Mouse (Mus musculus): ENCODE data around the gene Fam107b. TPM values are rescaled to one million over a fixed set of nuclear protein-coding genes. Genes with fewer than 3 reads are reported as not detected.
A peak's percentile ranks its signal among the peaks of the same experiment; 100 is the strongest.

Gene Fam107b
- total RNA-seq, 1 experiment from 2014 or later: 624 TPM

DNA sequence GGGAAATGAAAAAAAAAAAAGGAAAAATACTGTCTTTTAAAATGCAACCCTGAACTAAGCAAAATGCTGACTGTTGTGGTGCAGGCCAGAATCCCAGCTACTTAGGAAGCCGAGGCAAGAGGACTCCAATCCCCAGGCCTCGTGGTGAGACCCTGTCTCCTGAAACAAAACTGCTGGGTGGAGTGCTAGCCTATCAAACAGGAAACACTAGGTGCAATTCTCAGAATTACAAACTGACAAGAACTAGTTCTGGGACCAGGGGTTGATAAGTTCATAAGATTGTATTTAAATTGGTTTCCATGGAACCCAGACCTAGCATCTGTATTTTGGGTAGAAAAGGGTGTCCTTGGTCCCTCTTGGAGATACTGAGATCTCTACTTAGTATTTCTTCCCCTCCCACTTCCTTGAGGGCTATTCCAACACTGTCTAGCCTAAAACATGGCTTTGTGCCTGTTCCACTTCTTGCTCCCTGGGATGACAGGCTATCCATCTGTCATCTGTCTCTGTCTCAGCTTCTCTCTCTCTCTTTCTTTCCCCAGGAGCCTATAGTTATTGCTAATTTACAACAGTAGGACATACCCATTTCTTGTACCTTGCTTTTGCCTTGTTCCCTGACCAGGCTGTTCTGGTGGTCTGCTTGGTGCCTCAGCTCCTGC, 24.5 kb downstream of the Fam107b start:
- peak in 1 of 2 experiments; percentile 36; a peak in 1 of 4 replicates for ATAC-seq (replicated peaks in 1 of 2; ENCODE audit: insufficient read depth in 1 of 2, low FRiP score in 2 of 2, low TSS enrichment in 1 of 2, low read depth in 1 of 2, poor library complexity in 2 of 2, severe bottlenecking in 2 of 2)

DNA sequence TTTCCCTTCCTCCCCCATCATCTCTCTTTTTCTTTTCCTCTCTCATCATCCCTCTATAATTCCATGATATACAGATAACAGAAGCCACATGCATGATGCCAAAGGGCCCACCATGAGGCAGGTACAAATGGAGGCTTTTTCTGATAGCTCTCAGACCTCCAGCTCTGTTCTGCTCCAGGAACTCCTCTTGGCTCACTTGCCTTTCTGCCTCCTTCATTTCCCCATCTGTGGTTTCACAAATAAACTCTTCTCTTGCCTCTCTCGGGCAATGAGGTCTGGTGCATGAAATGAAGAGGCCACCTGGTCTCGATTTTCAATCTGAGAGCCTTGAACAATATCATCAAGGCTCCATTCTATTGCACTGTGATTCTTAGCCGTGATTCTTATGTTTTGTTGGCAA, 30.1 kb downstream of the Fam107b start:
- no peak for ATAC-seq (replicated peaks in 1 of 2; ENCODE audit: insufficient read depth in 1 of 2, low FRiP score in 2 of 2, low TSS enrichment in 1 of 2, low read depth in 1 of 2, poor library complexity in 2 of 2, severe bottlenecking in 2 of 2)

DNA sequence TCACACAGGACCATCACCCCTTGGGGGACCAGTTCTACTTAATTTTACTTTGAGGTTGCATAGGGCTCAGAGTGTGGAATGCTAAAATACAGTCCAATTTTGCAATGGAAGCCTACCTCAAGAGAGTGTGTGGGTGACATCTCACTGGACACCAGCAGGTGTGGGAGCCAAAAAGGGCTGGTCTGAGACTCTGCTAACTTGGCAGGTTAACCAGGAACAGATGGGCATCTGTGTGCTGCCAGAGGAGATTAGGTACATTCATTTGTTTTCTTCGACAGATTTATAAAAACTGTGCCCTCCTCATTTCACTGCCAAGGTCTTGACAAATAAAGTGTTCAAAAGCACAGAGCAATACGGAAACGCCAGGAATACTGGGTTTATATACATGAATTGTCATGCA, 32.3 kb downstream of the Fam107b start:
- ATAC-seq (replicated peaks in 1 of 2; ENCODE audit: insufficient read depth in 1 of 2, low FRiP score in 2 of 2, low TSS enrichment in 1 of 2, low read depth in 1 of 2, poor library complexity in 2 of 2, severe bottlenecking in 2 of 2): no peak

DNA sequence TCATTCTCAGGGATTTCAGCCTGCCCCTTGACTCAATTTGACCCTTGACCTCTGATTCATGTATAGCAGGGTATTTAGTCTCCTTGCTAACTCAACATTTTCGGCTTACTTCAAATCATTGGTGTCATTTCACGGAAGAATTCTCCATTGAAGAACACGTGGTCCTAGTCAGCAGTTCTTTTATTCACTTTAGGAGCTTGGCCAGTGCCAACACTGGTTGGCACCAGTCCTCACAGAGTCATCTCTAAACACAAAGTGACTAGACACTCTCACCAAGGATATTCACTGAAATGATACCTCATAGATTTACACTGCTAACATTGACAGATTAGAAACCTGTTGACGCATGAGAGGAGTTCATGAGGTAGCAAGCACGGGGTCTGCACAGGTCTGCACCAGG, 32.9 kb downstream of the Fam107b start:
- ATAC-seq (replicated peaks in 1 of 2; ENCODE audit: insufficient read depth in 1 of 2, low FRiP score in 2 of 2, low TSS enrichment in 1 of 2, low read depth in 1 of 2, poor library complexity in 2 of 2, severe bottlenecking in 2 of 2): no peak

DNA sequence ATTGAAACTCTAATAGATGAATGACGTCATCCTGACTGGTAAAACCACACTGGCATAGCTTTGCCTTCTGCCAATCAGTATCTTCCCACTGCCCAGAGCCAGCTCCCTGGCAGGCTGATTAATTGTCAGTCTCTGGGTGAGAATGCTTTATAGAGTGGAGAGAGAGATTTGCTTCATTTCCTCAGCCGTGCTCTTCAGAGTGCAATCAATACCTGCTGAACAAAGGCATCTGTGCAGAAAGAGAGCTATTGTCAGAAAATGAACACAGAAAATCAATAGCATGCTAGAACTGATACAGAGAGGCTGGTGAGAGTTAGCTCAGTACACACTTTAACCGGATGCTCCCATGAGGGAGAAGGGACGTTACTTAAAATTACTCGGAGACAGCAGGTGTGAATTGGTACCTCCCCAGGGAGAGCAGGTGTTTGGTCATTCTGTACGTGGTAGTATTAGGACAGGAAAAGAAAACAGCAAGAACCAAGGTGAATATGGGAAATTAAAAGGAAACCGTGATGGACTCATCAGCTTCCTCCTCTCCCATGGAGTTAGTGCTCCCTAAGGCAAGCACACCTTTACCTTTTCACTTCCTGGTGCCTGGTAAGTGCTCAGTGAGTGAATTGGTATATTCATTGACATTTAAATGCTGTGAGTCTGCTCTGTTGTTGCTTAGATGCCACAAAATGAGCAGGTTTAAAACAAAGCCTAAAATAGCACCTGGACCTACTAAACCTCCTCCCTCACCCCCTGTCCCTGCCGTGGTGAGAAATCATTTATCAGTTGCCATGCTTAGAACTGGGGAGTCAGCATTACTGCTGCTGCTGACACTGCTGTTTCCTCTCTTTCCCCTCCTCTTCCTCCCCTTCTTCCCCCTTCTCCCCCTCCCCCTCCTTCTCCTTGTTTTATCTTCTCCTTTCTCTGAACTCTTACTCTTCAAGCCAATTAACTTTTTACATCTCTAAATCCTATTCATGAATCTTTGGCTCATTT, 38.9 kb downstream of the Fam107b start:
- ATAC-seq (replicated peaks in 1 of 2; ENCODE audit: insufficient read depth in 1 of 2, low FRiP score in 2 of 2, low TSS enrichment in 1 of 2, low read depth in 1 of 2, poor library complexity in 2 of 2, severe bottlenecking in 2 of 2): no peak

DNA sequence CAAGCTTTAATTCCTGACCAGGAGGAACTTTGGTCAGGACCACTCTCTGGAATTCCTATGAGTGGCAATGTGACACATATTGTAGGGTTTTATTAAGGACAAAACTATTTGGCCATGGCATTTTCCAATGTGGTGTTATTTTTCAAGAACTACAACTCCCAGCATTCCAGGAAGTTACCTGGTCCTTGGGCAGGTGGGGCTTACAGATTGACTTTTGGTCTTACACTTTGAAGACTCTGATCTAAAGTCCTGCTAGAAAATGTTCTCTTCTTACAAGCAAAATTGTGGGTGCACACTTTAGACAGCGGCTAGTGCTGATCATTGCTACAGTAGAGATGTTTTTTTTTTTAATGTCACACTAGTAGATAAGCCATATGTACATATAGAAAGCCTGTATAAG, 48.2 kb downstream of the Fam107b start:
- no peak for ATAC-seq (replicated peaks in 1 of 2; ENCODE audit: insufficient read depth in 1 of 2, low FRiP score in 2 of 2, low TSS enrichment in 1 of 2, low read depth in 1 of 2, poor library complexity in 2 of 2, severe bottlenecking in 2 of 2)

DNA sequence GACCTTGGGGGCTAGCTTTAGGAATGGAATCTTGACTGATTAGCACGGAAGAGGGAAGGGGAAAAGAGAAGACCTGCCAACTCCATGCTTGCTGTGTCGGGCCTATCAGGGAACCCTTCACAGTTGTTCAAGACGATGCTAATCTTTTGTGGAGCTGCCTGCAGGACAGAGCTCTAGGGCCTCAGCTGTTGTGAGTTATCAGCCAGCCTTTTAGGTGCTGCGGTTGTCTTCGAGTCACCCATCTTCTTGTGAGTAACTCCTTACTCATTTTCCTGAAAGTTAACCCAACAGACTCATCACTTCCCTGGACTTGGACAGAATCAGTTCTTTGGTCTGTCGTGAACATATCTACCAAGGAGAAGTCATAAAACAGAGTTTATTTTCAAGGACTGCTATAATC, 51.3 kb downstream of the Fam107b start:
- no peak for ATAC-seq (replicated peaks in 1 of 2; ENCODE audit: insufficient read depth in 1 of 2, low FRiP score in 2 of 2, low TSS enrichment in 1 of 2, low read depth in 1 of 2, poor library complexity in 2 of 2, severe bottlenecking in 2 of 2)

DNA sequence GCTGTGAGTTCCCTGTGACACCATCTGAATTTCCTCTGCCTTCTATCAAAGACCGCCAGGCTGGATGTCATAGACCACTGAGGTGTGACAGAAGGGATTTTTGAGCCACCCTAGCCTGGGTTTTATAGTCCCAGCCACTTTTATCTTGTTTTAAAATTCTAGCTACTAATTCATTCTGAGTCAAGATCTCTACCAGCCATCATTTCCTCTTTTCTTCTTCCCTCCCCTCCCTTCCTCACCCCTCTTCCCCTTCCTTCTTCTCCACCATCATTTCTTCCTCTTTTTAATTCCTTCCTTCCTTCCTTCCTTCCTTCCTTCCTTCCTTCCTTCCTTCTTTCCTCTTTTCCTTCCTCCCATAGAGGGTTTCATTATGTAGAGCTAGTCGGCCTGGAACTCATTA, 51.9 kb downstream of the Fam107b start:
- ATAC-seq (replicated peaks in 1 of 2; ENCODE audit: insufficient read depth in 1 of 2, low FRiP score in 2 of 2, low TSS enrichment in 1 of 2, low read depth in 1 of 2, poor library complexity in 2 of 2, severe bottlenecking in 2 of 2): peak; percentile 42 to 47; a peak in 3 of 4 replicates

DNA sequence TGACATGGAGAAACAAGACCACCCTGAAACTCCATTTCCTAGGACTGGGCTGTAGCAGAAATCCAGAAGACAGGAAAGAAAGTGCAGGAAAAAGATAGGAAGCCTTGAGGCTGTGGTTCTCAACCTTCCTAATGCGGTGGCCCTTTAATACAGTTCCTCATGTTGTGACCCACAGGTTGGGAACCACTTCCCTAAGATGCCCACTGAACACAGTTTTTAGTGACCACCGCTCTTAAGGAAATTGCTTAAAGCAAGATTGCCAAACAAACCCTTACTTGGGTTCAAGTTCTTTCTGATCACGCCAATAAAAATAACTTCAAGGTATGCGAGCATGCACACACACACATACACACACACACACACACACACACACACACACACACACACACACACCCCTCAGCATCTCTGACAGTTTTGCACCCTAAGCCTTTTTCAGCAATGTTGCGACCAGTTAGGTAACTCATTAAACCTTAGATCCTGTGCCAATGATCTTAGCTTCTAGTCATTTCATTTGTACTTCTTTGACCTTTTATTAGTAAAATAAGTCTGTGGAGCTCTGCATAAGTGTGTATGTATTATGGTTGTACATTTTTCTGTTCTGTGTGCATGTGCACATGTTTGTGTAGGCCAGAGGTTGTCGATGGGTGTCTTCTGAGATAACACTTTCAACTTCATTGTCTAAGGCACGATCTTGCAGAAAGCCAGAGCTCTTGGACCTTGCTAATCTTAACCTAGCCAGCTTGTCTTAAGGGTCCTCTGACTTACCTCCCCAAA, 53.1 kb downstream of the Fam107b start:
- no peak; a peak in 1 of 4 replicates for ATAC-seq (replicated peaks in 1 of 2; ENCODE audit: insufficient read depth in 1 of 2, low FRiP score in 2 of 2, low TSS enrichment in 1 of 2, low read depth in 1 of 2, poor library complexity in 2 of 2, severe bottlenecking in 2 of 2)

DNA sequence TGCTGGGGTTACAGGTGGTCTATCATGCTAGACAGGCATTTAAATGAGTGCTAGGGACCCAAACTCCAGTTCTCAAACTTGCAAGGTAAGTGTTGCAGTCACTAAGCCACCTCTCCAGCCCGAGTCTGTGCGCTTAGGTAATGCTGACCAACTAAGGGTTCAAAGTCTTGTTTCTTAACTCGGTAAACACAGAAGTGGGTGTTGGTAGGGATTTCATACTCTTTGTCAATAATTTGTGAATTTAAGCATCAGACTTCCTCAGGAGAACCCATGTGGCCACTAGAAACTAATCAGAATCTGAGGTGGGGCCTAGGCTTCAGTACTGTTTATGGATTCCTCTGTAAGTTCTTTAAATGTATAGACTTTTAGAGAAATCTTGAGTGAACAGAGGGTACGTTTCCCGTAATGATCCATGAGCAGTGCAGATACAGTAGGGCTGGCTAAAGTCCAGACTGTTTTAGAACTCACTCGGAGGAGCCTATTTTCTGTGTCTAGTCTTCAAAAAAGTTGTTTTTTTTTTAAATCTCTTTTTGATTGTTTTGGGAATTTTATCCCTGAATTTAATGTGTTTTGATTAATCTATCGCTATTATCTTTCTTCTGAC, 53.8 kb downstream of the Fam107b start:
- ATAC-seq (replicated peaks in 1 of 2; ENCODE audit: insufficient read depth in 1 of 2, low FRiP score in 2 of 2, low TSS enrichment in 1 of 2, low read depth in 1 of 2, poor library complexity in 2 of 2, severe bottlenecking in 2 of 2): peak in 1 of 2 experiments; percentile 64; a peak in 1 of 4 replicates

DNA sequence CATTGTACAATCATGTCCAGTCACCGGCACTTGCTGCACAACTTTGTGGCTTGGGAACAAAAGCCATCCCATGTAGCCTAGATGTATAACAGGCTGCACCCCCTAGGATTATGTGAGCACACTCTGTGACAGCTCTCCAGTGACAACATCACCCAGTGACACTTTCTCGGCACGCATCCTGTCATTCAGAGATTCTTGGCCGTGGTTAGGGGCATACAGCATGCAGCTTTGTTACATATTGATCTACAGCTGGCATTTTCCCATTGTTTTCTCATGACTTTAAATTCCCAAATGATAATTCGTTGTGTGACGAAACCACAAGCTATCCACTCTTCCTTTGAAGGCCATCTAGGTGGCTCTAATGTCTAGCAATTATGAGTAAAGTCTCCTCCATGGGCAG, 58.8 kb downstream of the Fam107b start:
- no peak for ATAC-seq (replicated peaks in 1 of 2; ENCODE audit: insufficient read depth in 1 of 2, low FRiP score in 2 of 2, low TSS enrichment in 1 of 2, low read depth in 1 of 2, poor library complexity in 2 of 2, severe bottlenecking in 2 of 2)

DNA sequence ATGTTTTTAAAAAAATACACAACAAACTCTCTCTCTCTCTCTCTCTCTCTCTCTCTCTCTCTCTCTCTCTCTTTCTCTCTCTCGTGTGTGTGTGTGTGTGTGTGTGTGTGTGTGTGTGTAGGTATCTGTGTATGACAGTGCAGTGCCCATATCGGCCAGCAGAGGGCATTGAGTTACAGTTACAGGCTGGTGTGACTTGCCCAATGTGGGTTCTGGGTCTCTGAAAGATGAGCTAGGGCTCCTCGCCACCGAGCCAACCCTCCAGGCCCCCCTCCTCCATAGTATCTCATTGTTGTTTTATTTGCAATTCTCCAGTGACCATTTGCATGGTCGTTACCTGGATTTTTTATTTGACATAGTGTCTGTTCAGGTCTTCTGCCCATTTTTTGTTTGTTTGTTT, 59.5 kb downstream of the Fam107b start:
- ATAC-seq (replicated peaks in 1 of 2; ENCODE audit: insufficient read depth in 1 of 2, low FRiP score in 2 of 2, low TSS enrichment in 1 of 2, low read depth in 1 of 2, poor library complexity in 2 of 2, severe bottlenecking in 2 of 2): no peak

DNA sequence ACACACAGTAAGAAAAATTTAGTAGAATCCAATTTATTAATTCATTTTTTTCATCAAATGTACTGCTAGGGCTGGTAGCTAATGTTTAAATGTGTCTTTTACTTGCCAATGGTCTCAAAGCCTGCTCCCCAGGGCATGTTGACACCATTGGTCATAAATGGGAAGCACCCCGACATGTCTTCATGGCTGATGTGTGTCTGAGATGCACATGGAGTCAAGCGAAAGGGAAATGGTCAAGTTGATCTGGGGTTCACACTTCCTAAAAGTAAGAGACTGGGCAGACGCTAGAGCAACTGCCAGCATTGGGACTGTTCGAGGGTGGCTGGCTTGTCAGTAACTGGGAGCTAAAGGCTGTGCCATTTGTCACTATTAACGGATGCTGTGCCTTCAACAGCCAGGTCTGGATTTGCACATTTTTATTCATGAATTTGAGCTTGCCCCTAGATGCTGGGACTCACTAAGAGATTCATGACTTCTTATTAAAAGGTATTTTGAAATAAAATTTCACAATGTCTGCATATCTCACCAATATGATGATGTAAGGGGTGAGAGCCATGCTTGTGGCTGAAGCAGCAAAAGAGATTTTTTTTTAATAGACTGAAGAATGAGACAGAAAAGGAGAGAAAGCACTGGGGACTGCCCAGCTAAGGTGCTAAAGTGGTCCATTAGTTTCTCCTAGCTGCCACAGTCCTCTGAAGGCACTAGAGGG, 60.6 kb downstream of the Fam107b start:
- peak in 1 of 2 experiments; percentile 32; a peak in 1 of 4 replicates for ATAC-seq (replicated peaks in 1 of 2; ENCODE audit: insufficient read depth in 1 of 2, low FRiP score in 2 of 2, low TSS enrichment in 1 of 2, low read depth in 1 of 2, poor library complexity in 2 of 2, severe bottlenecking in 2 of 2)

DNA sequence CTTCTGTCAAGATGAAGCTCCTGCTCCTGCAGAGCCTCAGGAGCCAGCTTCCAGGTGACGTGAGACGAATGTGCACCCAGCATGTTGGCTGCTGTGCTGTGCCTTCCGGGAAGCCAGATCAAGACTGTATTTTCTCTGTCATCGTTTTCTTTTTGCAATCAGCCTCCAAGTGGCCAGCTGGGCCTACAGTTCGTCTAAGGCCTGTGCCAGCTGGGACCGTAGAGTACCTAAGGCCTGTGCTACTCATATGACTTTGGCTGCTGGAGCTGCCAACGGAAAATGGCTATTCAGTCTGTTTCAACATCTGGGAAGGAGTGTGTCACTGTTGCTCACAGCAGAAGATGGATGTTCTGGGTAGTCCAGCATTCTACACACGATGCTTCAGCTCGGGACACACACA, 62.8 kb downstream of the Fam107b start:
- ATAC-seq (replicated peaks in 1 of 2; ENCODE audit: insufficient read depth in 1 of 2, low FRiP score in 2 of 2, low TSS enrichment in 1 of 2, low read depth in 1 of 2, poor library complexity in 2 of 2, severe bottlenecking in 2 of 2): no peak

DNA sequence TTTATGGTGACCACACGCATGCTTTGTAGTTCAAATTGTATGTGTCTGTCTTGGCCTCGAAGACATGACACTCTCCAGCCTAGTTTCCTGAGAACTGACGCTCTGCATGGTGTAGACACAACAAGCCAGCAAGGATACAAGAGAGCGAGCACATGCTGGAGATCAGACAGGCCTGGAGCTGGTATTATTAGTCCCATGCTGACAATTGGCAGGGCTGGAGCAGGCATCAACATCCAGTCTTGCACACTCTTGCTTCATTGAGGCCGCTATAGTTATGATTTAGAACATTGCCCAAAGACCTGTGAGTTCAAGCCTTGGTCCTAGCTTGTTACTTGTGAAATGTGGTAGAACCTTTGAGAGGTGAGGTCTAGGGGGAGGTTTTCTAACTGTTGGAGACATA, 66.5 kb downstream of the Fam107b start:
- no peak for ATAC-seq (replicated peaks in 1 of 2; ENCODE audit: insufficient read depth in 1 of 2, low FRiP score in 2 of 2, low TSS enrichment in 1 of 2, low read depth in 1 of 2, poor library complexity in 2 of 2, severe bottlenecking in 2 of 2)

DNA sequence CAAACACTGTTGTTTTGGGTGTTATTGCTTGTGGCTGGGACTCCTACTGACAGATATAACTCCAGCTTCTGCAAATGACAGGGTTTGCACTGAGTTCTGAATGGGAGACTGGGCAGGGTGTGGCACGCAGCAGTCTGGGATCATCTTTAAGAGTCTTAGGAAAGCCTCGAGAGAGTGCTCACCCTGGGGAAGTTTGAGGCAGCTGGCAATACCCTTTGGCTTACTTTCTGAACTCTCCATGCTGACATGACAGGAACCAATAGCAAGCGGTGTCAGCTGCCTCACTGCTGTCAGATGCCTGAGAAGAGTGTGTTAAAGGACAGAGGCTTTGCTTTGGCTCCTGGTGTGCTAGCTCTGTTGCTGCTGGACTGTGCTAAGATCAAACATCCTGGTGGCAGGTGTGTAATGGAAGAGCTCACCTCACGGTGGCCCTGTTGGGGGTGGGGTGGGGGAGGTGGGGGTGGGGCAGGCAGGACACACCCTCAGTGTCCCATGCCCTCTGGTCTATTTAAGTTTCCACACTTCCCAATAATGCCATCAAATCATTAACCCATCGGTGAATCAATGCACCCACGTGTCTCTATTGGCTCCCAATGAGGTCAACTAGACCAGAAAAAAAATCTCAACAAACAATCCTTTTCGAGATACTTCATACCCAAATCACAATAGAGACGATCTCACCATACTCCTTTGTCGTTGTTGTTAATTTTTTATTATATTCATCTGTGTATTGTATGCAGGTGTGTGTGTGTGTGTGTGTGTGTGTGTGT, 70.9 kb downstream of the Fam107b start:
- ATAC-seq (replicated peaks in 1 of 2; ENCODE audit: insufficient read depth in 1 of 2, low FRiP score in 2 of 2, low TSS enrichment in 1 of 2, low read depth in 1 of 2, poor library complexity in 2 of 2, severe bottlenecking in 2 of 2): no peak

All from hematopoietic stem cell, adult 5-6 weeks (primary cell).